Mouse (Mus musculus): ENCODE measurements around the gene Sumo2. TPM values are rescaled to one million over a fixed set of nuclear protein-coding genes. Genes with fewer than 3 reads are reported as not detected.
"Not testable (repeated sequence)": the region's sequence is repeated elsewhere in the genome, so short reads cannot be mapped to it uniquely, and the experiment has no call there.

Gene Sumo2
- polyA plus RNA-seq, 1 experiment from 2014 or later = 539 TPM

DNA sequence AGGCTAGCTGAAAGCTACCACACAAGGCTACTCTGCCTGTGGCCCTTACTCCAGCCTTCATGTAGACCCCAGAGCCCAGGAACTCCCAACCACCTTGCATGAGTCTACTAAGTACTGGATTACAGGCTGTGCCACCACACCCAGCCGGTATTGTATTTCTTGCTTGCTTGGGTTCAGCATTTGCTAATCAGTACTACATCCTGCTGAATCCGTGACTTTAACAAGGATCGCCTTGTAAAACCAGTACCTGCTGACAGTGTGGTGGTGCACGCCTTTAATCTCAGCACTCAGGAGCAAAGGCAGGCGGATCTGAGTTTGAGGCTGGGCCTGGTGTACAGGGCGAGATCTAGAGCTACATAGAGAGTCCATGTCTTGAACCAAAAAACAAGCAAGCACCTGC lies 33.4 kb downstream of the Sumo2 start:
- DNase-seq (ENCODE audit: low spot score) (no peak), ATAC-seq (ENCODE audit: low FRiP score, low TSS enrichment) (no peak)
- Histone ChIP-seq H3K27ac (replicated peaks) (no peak overlapping the region), H3K9me3 (ENCODE audit: control insufficient read depth, low read length) (no peaks in the 10 kb centered on the region), H3K36me3 (ENCODE audit: control insufficient read depth, insufficient read depth, low read length) (peaks cover 16% of the 10 kb centered on the region), H3K4me3 (ENCODE audit: low read depth, low read length) (no peak overlapping the region), H3K27me3 (ENCODE audit: control insufficient read depth, insufficient read depth, low read length) (no peaks in the 10 kb centered on the region), H3K4me1 (replicated peaks; ENCODE audit: control insufficient read depth, insufficient read depth) (no peaks in the 10 kb centered on the region), H3K4me2 (replicated peaks; ENCODE audit: low read depth) (no peak overlapping the region), H3K9ac (ENCODE audit: low read length) (no peak overlapping the region)
- 80% methylated on average over 6 of the region's 6 CpGs for WGBS
- no peak for TF ChIP-seq CTCF (IDR thresholded peaks at IDR 0.05; ENCODE audit: low read depth)
- TF ChIP-seq EP300 (optimal IDR thresholded peaks at IDR 0.05) = no peak

DNA sequence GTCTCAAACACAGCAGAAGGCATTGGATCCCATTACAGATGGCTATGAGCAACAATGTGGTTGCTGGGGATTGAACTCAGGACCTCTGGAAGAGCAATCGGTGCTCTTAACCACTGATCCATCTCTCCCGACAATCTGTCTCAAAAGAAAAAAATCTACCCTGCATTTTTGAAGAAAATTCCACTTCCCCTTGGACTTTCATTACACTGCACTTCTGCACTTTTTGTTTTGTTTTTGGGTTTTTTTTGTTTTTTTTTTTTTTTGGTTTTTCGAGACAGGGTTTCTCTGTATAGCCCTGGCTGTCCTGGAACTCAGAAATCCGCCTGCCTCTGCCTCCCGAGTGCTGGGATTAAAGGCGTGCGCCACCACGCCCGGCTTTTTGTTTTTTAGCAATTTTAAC lies 39.5 kb downstream of the Sumo2 start:
- H3K4me3 ChIP-seq (ENCODE audit: low read depth, low read length); H3K4me1 ChIP-seq (replicated peaks; ENCODE audit: control insufficient read depth, insufficient read depth); H3K4me2 ChIP-seq (replicated peaks; ENCODE audit: low read depth); ATAC-seq (ENCODE audit: low FRiP score, low TSS enrichment); DNase-seq (ENCODE audit: low spot score); H3K27ac ChIP-seq (replicated peaks); H3K9me3 ChIP-seq (ENCODE audit: control insufficient read depth, low read length); H3K9ac ChIP-seq (ENCODE audit: low read length); H3K27me3 ChIP-seq (ENCODE audit: control insufficient read depth, insufficient read depth, low read length): not testable (repeated sequence)
- H3K36me3 ChIP-seq (ENCODE audit: control insufficient read depth, insufficient read depth, low read length) = peaks cover 11% of the 10 kb centered on the region
- WGBS = 82% methylated on average over 9 of the region's 9 CpGs

DNA sequence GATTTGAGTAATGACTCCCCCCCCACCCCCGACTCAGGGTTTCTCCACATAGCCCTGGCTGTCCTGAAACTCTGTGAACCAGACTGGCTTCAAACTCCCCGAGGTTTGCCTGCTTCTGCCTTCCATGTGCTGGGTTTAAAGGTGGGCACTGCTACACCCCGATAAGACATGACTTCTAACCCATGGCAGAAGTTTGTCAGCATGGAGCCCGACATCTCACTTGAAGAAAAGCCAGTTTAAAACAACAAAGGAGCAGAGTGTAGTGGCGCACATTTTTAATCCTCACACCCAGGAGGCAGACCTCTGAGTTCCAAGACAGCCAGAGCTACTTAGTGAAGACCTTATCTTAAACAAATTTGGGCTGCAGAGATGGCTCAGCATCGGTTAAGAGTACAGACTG lies 43.7 kb downstream of the Sumo2 start:
- no peak for TF ChIP-seq EP300 (optimal IDR thresholded peaks at IDR 0.05)
- no peak for TF ChIP-seq CTCF (IDR thresholded peaks at IDR 0.05; ENCODE audit: low read depth)
- DNase-seq (ENCODE audit: low spot score) (no peak), ATAC-seq (ENCODE audit: low FRiP score, low TSS enrichment) (no peak)
- Histone ChIP-seq H3K9ac (ENCODE audit: low read length) (0 out of 2 replicates have a peak overlapping the region, but pooled peaks have one; percentile 18), H3K27me3 (ENCODE audit: control insufficient read depth, insufficient read depth, low read length) (no peaks in the 10 kb centered on the region), H3K4me3 (ENCODE audit: low read depth, low read length) (peak overlapping the region; percentile 68; the same call in 1 of the 2 replicates), H3K4me2 (replicated peaks; ENCODE audit: low read depth) (peak overlapping the region; percentile 73), H3K9me3 (ENCODE audit: control insufficient read depth, low read length) (no peaks in the 10 kb centered on the region), H3K4me1 (replicated peaks; ENCODE audit: control insufficient read depth, insufficient read depth) (no peaks in the 10 kb centered on the region; the same call in 1 of the 2 replicates), H3K36me3 (ENCODE audit: control insufficient read depth, insufficient read depth, low read length) (peaks cover 3% of the 10 kb centered on the region; the same call in 1 of the 2 replicates), H3K27ac (replicated peaks) (no peak overlapping the region)
- 23% methylated on average over 6 of the region's 6 CpGs for WGBS

DNA sequence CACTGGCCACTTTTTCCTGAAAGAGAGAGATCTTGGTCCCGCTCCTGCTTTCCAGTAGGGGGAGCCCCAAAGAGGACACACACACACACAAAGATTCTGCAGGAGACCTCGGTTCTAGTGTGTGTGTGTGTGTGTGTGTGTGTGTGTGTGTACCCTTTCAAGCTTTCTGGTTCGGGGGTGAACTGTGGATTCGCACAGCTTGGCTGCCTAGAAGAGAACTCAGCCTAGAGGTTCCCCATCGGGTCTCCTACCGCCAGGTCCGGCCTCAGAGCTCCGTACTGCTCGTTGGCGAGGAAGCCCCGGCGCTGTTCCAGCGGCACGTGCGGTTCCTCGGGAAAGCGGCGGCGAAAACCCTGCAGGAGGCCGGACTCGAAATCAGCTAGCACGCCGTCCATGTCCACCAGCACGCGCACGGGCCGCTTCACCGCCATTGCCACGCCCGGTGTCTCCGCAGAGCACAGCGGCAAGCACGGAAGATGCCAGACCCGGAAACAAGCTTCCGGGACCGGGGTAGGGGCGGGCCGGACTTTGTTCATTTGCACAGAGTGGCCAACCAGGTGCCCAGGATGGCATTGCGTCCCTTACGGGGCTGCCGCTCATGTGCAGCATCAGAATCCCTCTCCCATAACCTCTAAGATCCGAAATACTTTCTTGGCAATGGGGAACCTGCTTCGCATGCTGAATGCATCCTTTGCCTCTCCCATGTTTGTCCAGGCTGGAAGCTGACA lies 44.6 kb downstream of the Sumo2 start, which contains the start of gene Nt5c:
Gene Nt5c (minus strand): TSS at position 507 of the 728 bp plus-strand sequence.
- DNase-seq (ENCODE audit: low spot score) (peak; percentile 91), ATAC-seq (ENCODE audit: low FRiP score, low TSS enrichment) (peak; percentile 93)
- H3K36me3 ChIP-seq (ENCODE audit: control insufficient read depth, insufficient read depth, low read length) = peaks cover 3% of the 10 kb centered on the region; the same call in 1 of the 2 replicates
- H3K4me2 ChIP-seq (replicated peaks; ENCODE audit: low read depth) = peak within 1 kb of the TSS; percentile 73
- no peaks in the 10 kb centered on the region for H3K27me3 ChIP-seq (ENCODE audit: control insufficient read depth, insufficient read depth, low read length)
- peak within 1 kb of the TSS; percentile 93 for H3K27ac ChIP-seq (replicated peaks)
- under 1% methylated on average over 43 of the region's 43 CpGs for WGBS
- no peaks in the 10 kb centered on the region for H3K9me3 ChIP-seq (ENCODE audit: control insufficient read depth, low read length)
- peak within 1 kb of the TSS; percentile 79 for H3K9ac ChIP-seq (ENCODE audit: low read length)
- peak within 1 kb of the TSS; percentile 68 for H3K4me3 ChIP-seq (ENCODE audit: low read depth, low read length)
- TF ChIP-seq EP300 (optimal IDR thresholded peaks at IDR 0.05) (no peak), CTCF (IDR thresholded peaks at IDR 0.05; ENCODE audit: low read depth) (peak; percentile 86)
- H3K4me1 ChIP-seq (replicated peaks; ENCODE audit: control insufficient read depth, insufficient read depth) = no peaks in the 10 kb centered on the region; the same call in 1 of the 2 replicates

DNA sequence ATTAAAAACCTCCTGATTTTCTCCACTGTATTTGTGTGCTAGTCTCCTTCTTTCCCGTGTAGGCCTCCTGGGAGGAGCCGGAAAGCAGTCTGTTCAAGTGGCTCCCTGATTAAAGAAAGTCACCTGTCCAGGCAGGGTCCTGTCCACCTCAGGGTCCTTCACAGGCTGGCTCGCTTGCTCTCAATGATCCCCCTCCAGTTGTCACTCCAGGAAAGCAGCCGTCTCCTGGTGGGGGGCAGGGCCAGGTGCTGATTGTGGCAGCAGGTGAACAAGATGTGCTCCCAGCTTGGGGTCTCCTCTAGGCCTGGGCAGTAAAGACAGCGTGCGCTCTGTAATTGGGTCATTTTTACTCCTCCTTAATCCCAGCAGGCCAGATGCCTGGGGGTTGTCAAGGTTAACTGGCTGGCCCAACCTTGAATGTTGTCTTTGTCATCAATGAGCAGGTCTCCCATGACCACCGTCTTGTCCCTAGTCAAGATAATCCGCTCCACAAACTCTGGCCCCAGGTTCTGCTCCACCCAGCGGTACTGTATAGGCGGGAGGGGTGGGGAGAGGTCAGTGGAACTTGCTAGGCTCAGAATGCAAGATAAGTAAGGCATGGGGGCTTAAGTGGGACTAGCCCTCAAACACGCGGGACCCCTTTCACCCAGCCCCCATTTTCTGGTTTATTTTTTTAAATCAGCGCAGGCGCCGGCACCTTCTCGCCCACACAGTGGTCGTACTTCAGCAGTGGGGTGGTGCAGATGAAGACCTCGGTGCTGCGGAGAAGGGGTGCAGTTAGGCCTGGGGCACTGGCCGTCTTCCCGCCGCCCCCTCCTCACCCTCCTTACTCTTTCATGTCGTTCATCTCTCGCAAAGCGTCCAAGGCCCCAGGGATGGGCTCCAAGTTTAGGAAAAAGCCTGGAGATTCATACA lies 45.4 kb downstream of the Sumo2 start:
- TF ChIP-seq EP300 (optimal IDR thresholded peaks at IDR 0.05) (no peak), CTCF (IDR thresholded peaks at IDR 0.05; ENCODE audit: low read depth) (no peak)
- peak overlapping the region; percentile 93 for H3K27ac ChIP-seq (replicated peaks)
- DNase-seq (ENCODE audit: low spot score) = no peak

More for the DNA sequence above, 45.4 kb downstream of the Sumo2 start:
- H3K9me3 ChIP-seq (ENCODE audit: control insufficient read depth, low read length) = no peaks in the 10 kb centered on the region
- H3K4me2 ChIP-seq (replicated peaks; ENCODE audit: low read depth) = peak overlapping the region; percentile 73
- H3K36me3 ChIP-seq (ENCODE audit: control insufficient read depth, insufficient read depth, low read length) = peaks cover 3% of the 10 kb centered on the region; the same call in 1 of the 2 replicates
- peak overlapping the region; percentile 68 for H3K4me3 ChIP-seq (ENCODE audit: low read depth, low read length)
- H3K27me3 ChIP-seq (ENCODE audit: control insufficient read depth, insufficient read depth, low read length) = no peaks in the 10 kb centered on the region
- H3K9ac ChIP-seq (ENCODE audit: low read length) = peak overlapping the region; percentile 79
- WGBS = 19% methylated on average over 25 of the region's 25 CpGs
- no peaks in the 10 kb centered on the region; the same call in 1 of the 2 replicates for H3K4me1 ChIP-seq (replicated peaks; ENCODE audit: control insufficient read depth, insufficient read depth)
- ATAC-seq (ENCODE audit: low FRiP score, low TSS enrichment) = peak; percentile 17; the same call in 1 of the 2 replicates
